Mouse (Mus musculus): Measurements from ENCODE around the gene Spryd3. TPM values are rescaled to one million over a fixed set of nuclear protein-coding genes. Genes with fewer than 3 reads are reported as not detected.
A peak's percentile ranks its signal among the peaks of the same experiment; 100 is the strongest.

Gene Spryd3
- total and polyA plus RNA-seq, 3 experiments = 29.3 to 35.4 TPM; not detected in 1

GRCm38 (mm10) chr15:102179106-102179505 lies 43.1 kb upstream of the Spryd3 start:
- H3K27ac ChIP-seq (ENCODE audit: control insufficient read depth, low read depth, low read length) = no peak overlapping the region
- no peak overlapping the region for H3K4me3 ChIP-seq (ENCODE audit: control insufficient read depth in 1 of 2, insufficient read depth in 1 of 2, low read depth in 2 of 2, low read length in 2 of 2)
- no peak overlapping the region for H3K9ac ChIP-seq (ENCODE audit: control insufficient read depth, low read depth, low read length, poor library complexity, severe bottlenecking)
- TF ChIP-seq EP300 (IDR thresholded peaks at IDR 0.05; ENCODE audit: low read depth in 1 of 2, low read length in 2 of 2) = no peak
- no peaks in the 10 kb centered on the region for H3K9me3 ChIP-seq (replicated peaks; ENCODE audit: insufficient read depth, low read length)
- H3K79me2 ChIP-seq (ENCODE audit: control insufficient read depth, insufficient read depth, low read length, poor library complexity) = no peaks in the 10 kb centered on the region
- H3K27me3 ChIP-seq (ENCODE audit: control insufficient read depth in 1 of 2, insufficient read depth in 2 of 2, low read length in 2 of 2) = no peaks in the 10 kb centered on the region
- no peak for DNase-seq (ENCODE audit: low read depth, low spot score)
- H3K36me3 ChIP-seq (ENCODE audit: control insufficient read depth in 1 of 2, insufficient read depth in 2 of 2, low read length in 2 of 2) = peaks cover 0 to 8% of the 10 kb centered on the region in 2 experiments; a peak in 2 of 4 replicates
- peaks cover 4 to 17% of the 10 kb centered on the region in 2 experiments; a peak in 3 of 4 replicates for H3K4me1 ChIP-seq (ENCODE audit: control insufficient read depth in 1 of 2, insufficient read depth in 2 of 2, low read length in 2 of 2)

- H3K79me2 ChIP-seq (ENCODE audit: control insufficient read depth, insufficient read depth, low read length, poor library complexity) = no peaks in the 10 kb centered on the region
- H3K27me3 ChIP-seq (ENCODE audit: control insufficient read depth in 1 of 2, insufficient read depth in 2 of 2, low read length in 2 of 2) = no peaks in the 10 kb centered on the region
- H3K36me3 ChIP-seq (ENCODE audit: control insufficient read depth in 1 of 2, insufficient read depth in 2 of 2, low read length in 2 of 2) = peaks cover 0 to 8% of the 10 kb centered on the region in 2 experiments; a peak in 2 of 4 replicates
- H3K9me3 ChIP-seq (replicated peaks; ENCODE audit: insufficient read depth, low read length) = no peaks in the 10 kb centered on the region
- no peak overlapping the region for H3K4me3 ChIP-seq (ENCODE audit: control insufficient read depth in 1 of 2, insufficient read depth in 1 of 2, low read depth in 2 of 2, low read length in 2 of 2)
- H3K27ac ChIP-seq (ENCODE audit: control insufficient read depth, low read depth, low read length) = no peak overlapping the region
- TF ChIP-seq RCOR1 (IDR thresholded peaks at IDR 0.05; ENCODE audit: low read depth, low read length) (peak; percentile 35; the same call in 1 of the 2 replicates), RAD21 (IDR thresholded peaks at IDR 0.05; ENCODE audit: low read depth, low read length) (peak; percentile 88), GATA1 (IDR thresholded peaks at IDR 0.05; ENCODE audit: low read depth, low read length) (no peak), ZNF384 (IDR thresholded peaks at IDR 0.05; ENCODE audit: low read depth, low read length) (peak; percentile 46; the same call in 1 of the 2 replicates), CHD2 (IDR thresholded peaks at IDR 0.05; ENCODE audit: low read length) (no peak), GABPA (IDR thresholded peaks at IDR 0.05; ENCODE audit: low read depth, low read length) (no peak), ELF1 (IDR thresholded peaks at IDR 0.05; ENCODE audit: low read depth, low read length) (peak; percentile 63; the same call in 1 of the 2 replicates), HCFC1 (IDR thresholded peaks at IDR 0.05; ENCODE audit: low read depth, low read length) (0 out of 2 replicates have a peak, but pooled peaks have one; percentile 19), CTCF (IDR thresholded peaks at IDR 0.05 in 2 of 3, conservative IDR thresholded peaks at IDR 0.05 in 1 of 3; ENCODE audit: control insufficient read depth in 1 of 3, insufficient read depth in 1 of 3, low read depth in 2 of 3, low read length in 3 of 3, poor library complexity in 1 of 3, severe bottlenecking in 1 of 3) (peak; percentile 87 to 99 (median 95)), SIN3A (IDR thresholded peaks at IDR 0.05; ENCODE audit: low read length) (peak; percentile 51; the same call in 1 of the 2 replicates), ZC3H11A (IDR thresholded peaks at IDR 0.05; ENCODE audit: low read depth, low read length) (peak; percentile 89), SMC3 (IDR thresholded peaks at IDR 0.05; ENCODE audit: low read depth, low read length) (peak; percentile 97), MEF2A (IDR thresholded peaks at IDR 0.05; ENCODE audit: extremely low read depth, insufficient replicate concordance, low read depth, low read length, poor library complexity, severe bottlenecking) (no peak)
- peak; percentile 84 for DNase-seq (ENCODE audit: low read depth, low spot score)
- H3K9ac ChIP-seq (ENCODE audit: control insufficient read depth, low read depth, low read length, poor library complexity, severe bottlenecking) = no peak overlapping the region
- peaks cover 4 to 17% of the 10 kb centered on the region in 2 experiments; a peak in 3 of 4 replicates for H3K4me1 ChIP-seq (ENCODE audit: control insufficient read depth in 1 of 2, insufficient read depth in 2 of 2, low read length in 2 of 2)
These were observed 42.2 kb upstream of the Spryd3 start for GRCm38 (mm10) chr15:102178279-102178678.

- peaks cover 0 to 8% of the 10 kb centered on the region in 2 experiments; a peak in 2 of 4 replicates for H3K36me3 ChIP-seq (ENCODE audit: control insufficient read depth in 1 of 2, insufficient read depth in 2 of 2, low read length in 2 of 2)
- H3K27ac ChIP-seq (ENCODE audit: control insufficient read depth, low read depth, low read length) = no peak overlapping the region
- no peaks in the 10 kb centered on the region for H3K9me3 ChIP-seq (replicated peaks; ENCODE audit: insufficient read depth, low read length)
- H3K79me2 ChIP-seq (ENCODE audit: control insufficient read depth, insufficient read depth, low read length, poor library complexity) = no peaks in the 10 kb centered on the region
- H3K4me1 ChIP-seq (ENCODE audit: control insufficient read depth in 1 of 2, insufficient read depth in 2 of 2, low read length in 2 of 2) = peaks cover 4 to 17% of the 10 kb centered on the region in 2 experiments; a peak in 3 of 4 replicates
- H3K4me3 ChIP-seq (ENCODE audit: control insufficient read depth in 1 of 2, insufficient read depth in 1 of 2, low read depth in 2 of 2, low read length in 2 of 2) = no peak overlapping the region
- no peaks in the 10 kb centered on the region for H3K27me3 ChIP-seq (ENCODE audit: control insufficient read depth in 1 of 2, insufficient read depth in 2 of 2, low read length in 2 of 2)
- no peak for TF ChIP-seq ZC3H11A (IDR thresholded peaks at IDR 0.05; ENCODE audit: low read depth, low read length)
- no peak for TF ChIP-seq BHLHE40 (IDR thresholded peaks at IDR 0.05; ENCODE audit: borderline replicate concordance, low read depth, low read length)
- no peak for TF ChIP-seq JUND (IDR thresholded peaks at IDR 0.05; ENCODE audit: low read depth, low read length)
- no peak for TF ChIP-seq MEF2A (IDR thresholded peaks at IDR 0.05; ENCODE audit: extremely low read depth, insufficient replicate concordance, low read depth, low read length, poor library complexity, severe bottlenecking)
- no peak for TF ChIP-seq KAT2A (conservative IDR thresholded peaks at IDR 0.05; ENCODE audit: low read depth, low read length)
- no peak for TF ChIP-seq MAFK (IDR thresholded peaks at IDR 0.05; ENCODE audit: borderline replicate concordance, low read depth, low read length)
- no peak for TF ChIP-seq ZKSCAN1 (IDR thresholded peaks at IDR 0.05; ENCODE audit: low read depth, low read length)
- TF ChIP-seq POLR2A (IDR thresholded peaks at IDR 0.05; ENCODE audit: control insufficient read depth in 1 of 2, insufficient read depth in 1 of 2, low read depth in 1 of 2, low read length in 2 of 2, poor library complexity in 1 of 2) = no peak
- TF ChIP-seq UBTF (IDR thresholded peaks at IDR 0.05; ENCODE audit: borderline replicate concordance, insufficient read depth, low read depth, low read length) = no peak
- TF ChIP-seq CHD2 (IDR thresholded peaks at IDR 0.05; ENCODE audit: low read length) = no peak
- TF ChIP-seq ELF1 (IDR thresholded peaks at IDR 0.05; ENCODE audit: low read depth, low read length) = no peak
- TF ChIP-seq MYB (IDR thresholded peaks at IDR 0.05; ENCODE audit: low read depth, low read length) = no peak
- TF ChIP-seq RCOR1 (IDR thresholded peaks at IDR 0.05; ENCODE audit: low read depth, low read length) = no peak
- DNase-seq (ENCODE audit: low read depth, low spot score) = no peak
- H3K9ac ChIP-seq (ENCODE audit: control insufficient read depth, low read depth, low read length, poor library complexity, severe bottlenecking) = no peak overlapping the region
These were observed 41.4 kb upstream of the Spryd3 start for GRCm38 (mm10) chr15:102177417-102177816.
